Mouse (Mus musculus) B cell, adult 67 days (primary cell): ENCODE measurements around the gene Zfp449. TPM values are rescaled to one million over a fixed set of nuclear protein-coding genes. Genes with fewer than 3 reads are reported as not detected.

Experiments used
- total RNA-seq, 2 experiments: library from RNA; stranded (reverse); gene quantifications; 4 replicates each; pipeline ENCODE4 v1.2.4; 2023

The Zfp449 gene
- not detected for total RNA-seq

GRCm38 (mm10) chrX:56346176-56346931 lies at the start of gene Zfp449:
Gene Zfp449, plus strand, starts transcription at chrX:56346400.

GRCm38 (mm10) chrX:56374431-56375128 lies 28.4 kb downstream of the Zfp449 start, which contains the start of gene Smim10l2a:
Gene Smim10l2a, plus strand, starts transcription at chrX:56374586.

Other genes starting within 250 kb of the Zfp449 start
- not detected for gene 3830403N18Rik, start 209.8 kb upstream of the Zfp449 start, total RNA-seq
- not detected for gene Gm773, start 133.5 kb upstream of the Zfp449 start, total RNA-seq
- not detected for gene Smim10l2a, start 28.2 kb downstream of the Zfp449 start, total RNA-seq
- 1 to 10 TPM; 1.7 to 2.2 TPM for gene Gm2174, start 101.6 kb downstream of the Zfp449 start, total RNA-seq
- gene Ints6l, start 108.5 kb downstream of the Zfp449 start, total RNA-seq, result 10 to 100 TPM; 57.5 to 68.3 TPM
- not detected for gene Gm10477, start 178.3 kb downstream of the Zfp449 start, total RNA-seq
- not detected for gene Gm648, start 203.2 kb downstream of the Zfp449 start, total RNA-seq